Mouse (Mus musculus): ENCODE measurements around the gene Nt5dc3. TPM values are rescaled to one million over a fixed set of nuclear protein-coding genes. Genes with fewer than 3 reads are reported as not detected.

The Nt5dc3 gene
- polyA plus RNA-seq, 1 experiment from 2014 or later: 1.3 TPM

DNA sequence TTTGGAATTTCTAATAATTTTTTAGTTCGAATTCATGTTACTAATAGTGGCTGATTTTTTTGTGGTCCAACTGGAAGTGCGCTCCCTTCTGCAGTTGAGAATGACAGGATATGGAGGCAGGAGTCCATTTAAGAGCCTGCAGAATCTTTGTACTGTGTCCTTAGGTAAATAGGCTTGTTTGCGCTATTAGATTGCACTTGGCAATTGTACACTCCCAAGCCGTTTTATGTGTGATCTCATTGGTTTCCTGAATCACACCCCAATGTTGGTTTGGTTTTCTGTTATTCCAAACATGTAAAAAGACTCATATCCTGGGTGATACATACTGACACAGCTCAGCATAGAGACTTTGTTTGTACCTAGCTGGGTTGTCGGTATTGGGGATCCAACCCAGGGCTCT lies 4.8 kb downstream of the Nt5dc3 start:
- WGBS: 76% methylated on average over 5 of the region's 5 CpGs
- no peak overlapping the region for H3K27ac ChIP-seq (ENCODE audit: low read depth, low read length)
- no peaks in the 10 kb centered on the region for H3K27me3 ChIP-seq (replicated peaks; ENCODE audit: control insufficient read depth, insufficient read depth, low read length)
- H3K9me3 ChIP-seq (ENCODE audit: control insufficient read depth, low read length): no peaks in the 10 kb centered on the region
- no peaks in the 10 kb centered on the region for H3K36me3 ChIP-seq (ENCODE audit: control insufficient read depth, insufficient read depth, low read length)
- H3K4me1 ChIP-seq (replicated peaks; ENCODE audit: control insufficient read depth, insufficient read depth, low read length): peaks cover 13% of the 10 kb centered on the region
- no peak for DNase-seq (ENCODE audit: low spot score)
- H3K4me3 ChIP-seq (ENCODE audit: low read depth, low read length): no peak overlapping the region
- no peak for ATAC-seq (replicated peaks; ENCODE audit: low FRiP score)
- H3K4me2 ChIP-seq: no peak overlapping the region
- no peak overlapping the region for H3K9ac ChIP-seq (ENCODE audit: low read depth, low read length)

DNA sequence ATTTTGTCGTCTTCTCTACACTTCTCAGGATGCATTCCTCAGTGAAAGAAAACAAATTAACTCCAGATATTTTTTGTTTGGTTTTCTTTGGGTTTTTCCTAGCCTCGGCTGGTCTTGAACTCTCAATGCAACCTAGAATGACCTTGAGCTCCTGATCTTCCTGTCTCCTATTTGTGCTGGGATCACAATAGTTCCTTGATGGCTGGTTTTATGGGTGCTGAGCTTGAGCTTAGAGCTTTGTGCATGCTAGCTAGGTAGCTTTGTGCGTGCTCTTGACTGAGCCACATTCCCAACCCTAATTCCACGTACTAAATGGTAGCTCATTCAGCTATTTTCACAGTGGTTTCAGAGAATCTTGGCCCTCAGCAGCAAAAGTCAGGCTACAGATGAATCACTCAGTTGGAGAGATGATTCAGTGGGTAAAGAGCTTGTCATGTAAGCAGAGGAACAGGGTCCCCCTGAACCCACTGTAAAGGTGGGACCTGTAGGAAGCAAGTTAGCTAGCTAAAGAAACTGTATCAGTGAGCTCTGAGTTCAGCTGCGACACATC lies 5.4 kb downstream of the Nt5dc3 start:
- no peaks in the 10 kb centered on the region for H3K27me3 ChIP-seq (replicated peaks; ENCODE audit: control insufficient read depth, insufficient read depth, low read length)
- H3K9me3 ChIP-seq (ENCODE audit: control insufficient read depth, low read length): no peaks in the 10 kb centered on the region
- no peak overlapping the region for H3K4me2 ChIP-seq
- H3K4me3 ChIP-seq (ENCODE audit: low read depth, low read length): no peak overlapping the region
- 83% methylated on average over 5 of the region's 5 CpGs for WGBS
- no peaks in the 10 kb centered on the region for H3K36me3 ChIP-seq (ENCODE audit: control insufficient read depth, insufficient read depth, low read length)
- DNase-seq (ENCODE audit: low spot score) (no peak), ATAC-seq (replicated peaks; ENCODE audit: low FRiP score) (no peak)
- peaks cover 13% of the 10 kb centered on the region for H3K4me1 ChIP-seq (replicated peaks; ENCODE audit: control insufficient read depth, insufficient read depth, low read length)
- H3K27ac ChIP-seq (ENCODE audit: low read depth, low read length): no peak overlapping the region
- no peak overlapping the region for H3K9ac ChIP-seq (ENCODE audit: low read depth, low read length)

DNA sequence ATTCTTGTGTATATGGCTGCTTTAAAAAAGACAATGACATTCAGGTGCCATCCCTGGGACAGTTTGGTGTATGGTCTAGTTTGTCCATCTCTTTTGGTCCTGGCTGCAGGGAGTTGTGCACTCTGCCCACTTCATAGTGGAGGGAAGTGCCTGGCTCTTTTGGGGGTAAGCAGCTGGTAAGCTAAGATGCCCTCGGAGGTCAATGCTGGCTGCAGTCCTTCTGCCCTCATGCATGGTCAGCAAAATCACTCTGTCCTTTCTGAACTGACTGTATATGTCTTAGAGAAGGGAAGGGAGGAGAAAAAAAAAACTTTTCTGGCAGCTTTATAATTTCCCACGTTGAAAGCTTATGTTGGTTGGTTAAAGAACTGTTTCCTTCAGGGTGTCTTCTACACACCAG lies 6.6 kb downstream of the Nt5dc3 start:
- peaks cover 7% of the 10 kb centered on the region for H3K4me1 ChIP-seq (replicated peaks; ENCODE audit: control insufficient read depth, insufficient read depth, low read length)
- 69% methylated on average over 2 of the region's 2 CpGs for WGBS
- no peak overlapping the region for H3K27ac ChIP-seq (ENCODE audit: low read depth, low read length)
- DNase-seq (ENCODE audit: low spot score): no peak
- ATAC-seq (replicated peaks; ENCODE audit: low FRiP score): no peak
- no peak overlapping the region for H3K9ac ChIP-seq (ENCODE audit: low read depth, low read length)
- H3K27me3 ChIP-seq (replicated peaks; ENCODE audit: control insufficient read depth, insufficient read depth, low read length): no peaks in the 10 kb centered on the region
- no peaks in the 10 kb centered on the region for H3K36me3 ChIP-seq (ENCODE audit: control insufficient read depth, insufficient read depth, low read length)
- no peaks in the 10 kb centered on the region for H3K9me3 ChIP-seq (ENCODE audit: control insufficient read depth, low read length)
- H3K4me2 ChIP-seq: no peak overlapping the region
- no peak overlapping the region for H3K4me3 ChIP-seq (ENCODE audit: low read depth, low read length)

DNA sequence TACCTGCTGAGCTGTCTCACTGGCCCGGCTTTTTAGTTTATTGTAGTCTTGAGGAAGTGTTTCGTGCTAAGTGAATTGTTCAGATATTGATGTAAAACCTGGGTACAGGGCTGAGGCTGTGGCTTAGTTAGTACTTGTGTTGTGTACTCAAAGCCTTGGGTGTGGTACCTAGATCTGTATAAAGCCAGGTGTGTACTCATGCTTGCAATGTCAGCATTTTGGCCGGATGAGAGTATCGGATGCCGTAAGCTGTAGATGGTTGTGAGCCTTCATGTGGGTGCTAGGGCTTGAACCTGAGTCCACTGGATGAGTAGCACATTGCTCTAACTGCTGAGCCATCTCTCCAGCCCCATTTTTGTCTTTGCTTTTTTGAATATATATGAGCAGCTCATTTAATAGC lies 7.3 kb downstream of the Nt5dc3 start:
- Histone ChIP-seq H3K27ac (ENCODE audit: low read depth, low read length) (no peak overlapping the region), H3K9me3 (ENCODE audit: control insufficient read depth, low read length) (no peaks in the 10 kb centered on the region), H3K36me3 (ENCODE audit: control insufficient read depth, insufficient read depth, low read length) (no peaks in the 10 kb centered on the region), H3K27me3 (replicated peaks; ENCODE audit: control insufficient read depth, insufficient read depth, low read length) (no peaks in the 10 kb centered on the region), H3K4me1 (replicated peaks; ENCODE audit: control insufficient read depth, insufficient read depth, low read length) (peaks cover 4% of the 10 kb centered on the region), H3K4me2 (no peak overlapping the region), H3K4me3 (ENCODE audit: low read depth, low read length) (no peak overlapping the region), H3K9ac (ENCODE audit: low read depth, low read length) (no peak overlapping the region)
- DNase-seq (ENCODE audit: low spot score): no peak
- no peak for ATAC-seq (replicated peaks; ENCODE audit: low FRiP score)
- 92% methylated on average over 5 of the region's 5 CpGs for WGBS

DNA sequence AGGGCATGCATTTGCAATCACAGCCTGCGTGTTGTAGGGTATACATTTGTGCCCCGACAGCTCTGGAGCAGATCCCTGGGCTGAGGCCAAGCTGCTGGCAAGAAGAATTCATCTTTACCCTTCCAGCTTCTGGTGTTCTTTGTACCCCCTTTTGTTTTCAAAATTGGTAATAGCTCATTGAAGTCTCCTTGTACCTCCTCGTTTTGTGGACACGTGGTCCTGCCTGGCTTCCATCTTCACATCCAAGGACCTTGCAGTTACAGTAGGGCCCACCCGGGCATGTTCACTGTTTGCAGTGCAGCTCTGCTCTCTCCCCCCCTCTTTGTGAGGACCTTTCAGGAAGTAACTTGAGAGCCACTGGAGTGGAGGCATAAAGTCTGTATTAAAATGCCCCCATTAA lies 9.4 kb downstream of the Nt5dc3 start:
- 71% methylated on average over 5 of the region's 5 CpGs for WGBS
- DNase-seq (ENCODE audit: low spot score): no peak
- no peak overlapping the region for H3K27ac ChIP-seq (ENCODE audit: low read depth, low read length)
- no peak for ATAC-seq (replicated peaks; ENCODE audit: low FRiP score)
- H3K4me2 ChIP-seq: no peak overlapping the region
- H3K9me3 ChIP-seq (ENCODE audit: control insufficient read depth, low read length): no peaks in the 10 kb centered on the region
- no peak overlapping the region for H3K4me3 ChIP-seq (ENCODE audit: low read depth, low read length)
- H3K4me1 ChIP-seq (replicated peaks; ENCODE audit: control insufficient read depth, insufficient read depth, low read length): no peaks in the 10 kb centered on the region
- H3K36me3 ChIP-seq (ENCODE audit: control insufficient read depth, insufficient read depth, low read length): no peaks in the 10 kb centered on the region
- no peak overlapping the region for H3K9ac ChIP-seq (ENCODE audit: low read depth, low read length)
- H3K27me3 ChIP-seq (replicated peaks; ENCODE audit: control insufficient read depth, insufficient read depth, low read length): no peaks in the 10 kb centered on the region

DNA sequence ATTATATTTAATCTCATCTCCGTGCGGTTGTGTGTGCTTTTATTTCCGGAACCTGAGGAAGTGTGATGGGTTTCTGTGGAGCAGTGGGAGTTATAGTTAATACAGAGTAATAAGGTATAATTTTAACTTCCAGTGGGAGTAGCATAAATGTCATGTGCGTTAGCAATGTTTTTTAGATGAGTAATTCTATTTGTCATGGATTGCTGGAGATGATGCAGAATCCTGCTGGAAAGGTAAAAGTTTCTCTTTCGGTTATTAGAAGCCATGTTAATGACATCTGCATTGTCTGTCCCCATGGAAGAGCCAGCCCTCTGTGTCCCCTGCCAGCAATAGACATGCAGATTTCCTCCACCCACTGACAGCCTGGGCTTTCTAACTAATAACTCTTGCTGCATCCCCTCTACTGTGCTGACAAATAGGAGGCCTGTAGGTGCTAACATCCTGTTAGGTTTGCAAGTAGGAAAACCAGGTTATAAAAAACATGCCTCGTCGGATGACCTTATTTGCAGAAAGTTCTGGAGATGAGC lies 10.4 kb downstream of the Nt5dc3 start:
- Histone ChIP-seq H3K27me3 (replicated peaks; ENCODE audit: control insufficient read depth, insufficient read depth, low read length) (no peaks in the 10 kb centered on the region), H3K9ac (ENCODE audit: low read depth, low read length) (no peak overlapping the region), H3K4me1 (replicated peaks; ENCODE audit: control insufficient read depth, insufficient read depth, low read length) (no peaks in the 10 kb centered on the region), H3K9me3 (ENCODE audit: control insufficient read depth, low read length) (no peaks in the 10 kb centered on the region), H3K4me3 (ENCODE audit: low read depth, low read length) (no peak overlapping the region), H3K27ac (ENCODE audit: low read depth, low read length) (no peak overlapping the region), H3K4me2 (no peak overlapping the region), H3K36me3 (ENCODE audit: control insufficient read depth, insufficient read depth, low read length) (no peaks in the 10 kb centered on the region)
- 87% methylated on average over 7 of the region's 7 CpGs for WGBS
- DNase-seq (ENCODE audit: low spot score): no peak
- no peak for ATAC-seq (replicated peaks; ENCODE audit: low FRiP score)

DNA sequence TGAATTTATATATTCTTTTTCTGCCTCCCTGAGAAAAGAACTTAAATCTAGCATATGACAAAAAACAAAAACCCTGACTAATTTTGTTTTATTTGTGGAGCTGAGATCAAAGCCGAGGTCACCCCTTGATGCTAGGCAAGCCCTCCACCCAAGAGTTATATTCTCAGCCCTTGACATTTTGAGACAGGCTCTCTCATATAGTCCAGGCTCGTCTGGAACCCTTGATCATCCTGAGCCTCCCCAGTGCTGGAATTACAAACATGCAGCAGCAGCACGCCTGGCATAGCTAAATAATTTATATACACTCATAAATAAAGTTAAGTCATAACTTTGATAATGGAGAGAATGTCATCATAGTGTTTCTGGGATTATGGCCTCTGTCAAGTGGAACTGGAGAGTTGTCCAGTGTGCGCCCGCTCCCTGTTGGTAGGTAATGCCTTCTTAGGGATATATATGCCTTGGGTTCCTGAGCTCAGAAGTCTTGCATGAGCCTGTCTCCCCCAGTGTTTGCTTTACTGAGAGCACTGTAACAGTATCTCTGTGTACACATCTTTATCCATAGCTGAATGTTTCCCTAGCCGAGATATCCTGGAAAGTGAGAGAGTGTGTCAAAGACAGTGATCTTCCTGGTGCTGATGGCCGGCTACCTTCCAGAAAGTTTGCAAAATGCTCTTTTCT lies 12.8 kb downstream of the Nt5dc3 start:
- H3K4me2 ChIP-seq: no peak overlapping the region
- no peaks in the 10 kb centered on the region for H3K9me3 ChIP-seq (ENCODE audit: control insufficient read depth, low read length)
- DNase-seq (ENCODE audit: low spot score): no peak
- no peak overlapping the region for H3K4me3 ChIP-seq (ENCODE audit: low read depth, low read length)
- WGBS: 73% methylated on average over 7 of the region's 7 CpGs
- H3K9ac ChIP-seq (ENCODE audit: low read depth, low read length): no peak overlapping the region
- H3K4me1 ChIP-seq (replicated peaks; ENCODE audit: control insufficient read depth, insufficient read depth, low read length): no peaks in the 10 kb centered on the region
- H3K27me3 ChIP-seq (replicated peaks; ENCODE audit: control insufficient read depth, insufficient read depth, low read length): no peaks in the 10 kb centered on the region
- ATAC-seq (replicated peaks; ENCODE audit: low FRiP score): no peak
- H3K27ac ChIP-seq (ENCODE audit: low read depth, low read length): no peak overlapping the region
- no peaks in the 10 kb centered on the region for H3K36me3 ChIP-seq (ENCODE audit: control insufficient read depth, insufficient read depth, low read length)

DNA sequence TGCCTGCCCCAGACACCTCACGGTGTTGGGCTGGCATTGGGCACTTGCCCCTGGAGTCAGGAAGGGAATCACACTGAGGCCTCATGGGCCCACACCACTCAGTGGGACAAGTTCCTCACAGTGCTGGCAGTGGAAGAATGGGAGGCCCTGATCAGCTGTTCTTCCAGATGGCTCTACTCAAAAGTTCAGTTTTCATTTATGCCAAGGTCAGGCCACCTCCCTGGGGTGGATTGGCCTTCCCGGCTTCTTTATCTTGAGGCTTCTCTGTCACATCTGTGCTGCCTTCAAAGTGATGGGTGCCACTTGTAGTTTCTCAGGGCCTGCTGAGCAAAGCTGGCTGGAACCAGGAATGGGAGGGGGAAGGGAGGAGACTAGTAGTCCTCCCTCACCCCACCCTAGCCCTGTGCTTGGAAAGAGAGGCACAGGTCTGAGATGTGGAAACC lies 14.7 kb downstream of the Nt5dc3 start:
- no peak overlapping the region for H3K4me3 ChIP-seq (ENCODE audit: low read depth, low read length)
- no peaks in the 10 kb centered on the region for H3K27me3 ChIP-seq (replicated peaks; ENCODE audit: control insufficient read depth, insufficient read depth, low read length)
- H3K9ac ChIP-seq (ENCODE audit: low read depth, low read length): no peak overlapping the region
- H3K4me2 ChIP-seq: no peak overlapping the region
- DNase-seq (ENCODE audit: low spot score): no peak
- H3K36me3 ChIP-seq (ENCODE audit: control insufficient read depth, insufficient read depth, low read length): no peaks in the 10 kb centered on the region
- no peaks in the 10 kb centered on the region for H3K4me1 ChIP-seq (replicated peaks; ENCODE audit: control insufficient read depth, insufficient read depth, low read length)
- H3K9me3 ChIP-seq (ENCODE audit: control insufficient read depth, low read length): no peaks in the 10 kb centered on the region
- no peak overlapping the region for H3K27ac ChIP-seq (ENCODE audit: low read depth, low read length)
- 62% methylated on average over 2 of the region's 2 CpGs for WGBS
- ATAC-seq (replicated peaks; ENCODE audit: low FRiP score): peak; percentile 51

DNA sequence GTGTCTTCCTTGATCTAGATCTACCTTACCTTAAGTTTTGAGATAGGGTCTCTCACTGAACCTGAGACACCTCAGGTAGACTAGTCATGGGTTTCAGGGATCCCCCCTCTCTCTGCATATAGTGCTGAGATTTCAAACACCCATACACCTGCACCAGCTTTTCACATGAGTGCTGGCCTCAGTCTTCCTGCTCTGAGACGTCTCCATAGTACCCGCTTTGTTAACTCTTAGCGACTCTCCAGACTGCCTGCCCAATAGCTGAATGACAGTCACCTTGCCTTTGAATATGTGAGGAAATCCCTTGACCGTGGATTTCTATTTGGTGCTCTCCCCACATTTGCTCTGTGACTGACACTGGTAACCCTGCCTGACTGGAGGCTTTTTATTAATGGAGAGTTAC lies 15.4 kb downstream of the Nt5dc3 start:
- Histone ChIP-seq H3K27ac (ENCODE audit: low read depth, low read length) (no peak overlapping the region), H3K27me3 (replicated peaks; ENCODE audit: control insufficient read depth, insufficient read depth, low read length) (no peaks in the 10 kb centered on the region)
- 87% methylated on average over 4 of the region's 4 CpGs for WGBS

More for the DNA sequence above, 15.4 kb downstream of the Nt5dc3 start:
- Histone ChIP-seq H3K9ac (ENCODE audit: low read depth, low read length) (no peak overlapping the region), H3K4me3 (ENCODE audit: low read depth, low read length) (no peak overlapping the region), H3K4me1 (replicated peaks; ENCODE audit: control insufficient read depth, insufficient read depth, low read length) (no peaks in the 10 kb centered on the region), H3K36me3 (ENCODE audit: control insufficient read depth, insufficient read depth, low read length) (no peaks in the 10 kb centered on the region), H3K4me2 (no peak overlapping the region), H3K9me3 (ENCODE audit: control insufficient read depth, low read length) (no peaks in the 10 kb centered on the region)
- ATAC-seq (replicated peaks; ENCODE audit: low FRiP score) (no peak), DNase-seq (ENCODE audit: low spot score) (no peak)
